Mouse (Mus musculus): ENCODE results near the gene Ccdc105.

DNA sequence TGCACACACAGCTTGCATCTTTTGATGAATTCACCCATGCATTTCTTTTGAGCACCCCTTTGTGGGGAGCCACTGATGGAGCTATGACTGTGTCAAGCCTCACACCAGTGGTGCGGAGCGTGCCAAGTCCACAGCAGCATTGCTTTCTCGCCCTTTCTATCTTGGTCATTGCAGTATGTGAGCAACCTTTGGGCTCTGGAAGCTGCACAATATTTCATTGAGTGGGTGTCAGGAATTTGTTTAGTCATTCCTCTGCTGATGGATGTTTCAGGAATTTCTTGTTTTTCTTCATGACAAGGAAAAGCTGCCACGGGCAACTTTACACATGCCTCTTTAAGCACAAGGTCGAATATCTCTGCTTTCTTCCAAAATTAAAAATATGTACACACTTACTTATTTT lies 30.8 kb downstream of the Ccdc105 start:
- TF ChIP-seq POLR2A (IDR thresholded peaks at IDR 0.05; ENCODE audit: extremely low read depth, insufficient read depth, low read length) (no peak), CTCF (IDR thresholded peaks at IDR 0.05; ENCODE audit: extremely low read depth, insufficient read depth, low read length) (no peak)

Measured in cortical plate, adult 2 months (tissue).